Mouse (Mus musculus): ENCODE results near the gene Rxfp4.

DNA sequence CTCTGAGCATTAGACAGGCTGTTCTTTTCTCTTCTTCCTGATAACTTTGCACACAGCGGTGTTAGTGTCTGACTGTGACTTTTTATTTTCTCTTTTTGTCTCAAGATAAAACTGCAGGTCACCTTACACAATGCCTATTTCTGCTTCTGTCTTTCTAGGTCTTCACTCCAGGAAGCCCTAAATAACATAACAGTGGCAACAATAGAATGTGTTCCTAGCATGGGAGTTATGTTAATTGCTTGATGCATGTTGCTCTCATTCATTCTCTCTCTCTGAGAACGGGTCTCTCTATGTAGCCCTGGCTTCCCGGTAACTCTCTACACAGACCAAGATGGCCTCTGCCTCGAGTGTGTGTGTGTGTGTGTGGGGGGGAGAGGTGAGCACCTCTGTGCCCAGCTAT, 50.5 kb downstream of the Rxfp4 start:
- TF ChIP-seq CTCF (IDR thresholded peaks at IDR 0.05; ENCODE audit: control insufficient read depth, insufficient read depth, insufficient read length) (no peak), CEBPB (IDR thresholded peaks at IDR 0.05; ENCODE audit: low read depth) (no peak), MAX (IDR thresholded peaks at IDR 0.05) (no peak), USF1 (IDR thresholded peaks at IDR 0.05; ENCODE audit: low read depth) (no peak), MYOG (IDR thresholded peaks at IDR 0.05; ENCODE audit: control insufficient read depth, extremely low read depth, insufficient read length) (no peak), MYOD1 (IDR thresholded peaks at IDR 0.05; ENCODE audit: control insufficient read depth, insufficient read length, low read depth) (no peak)
